Mouse (Mus musculus) forebrain, embryonic 11.5 days (tissue): ENCODE measurements around the gene Sema5b. TPM values are rescaled to one million over a fixed set of nuclear protein-coding genes. Genes with fewer than 3 reads are reported as not detected.

ENCODE experiments used
- ATAC-seq: fragments of 200-750 bp; cut with Nextera tagmentation; replicated peaks from 2 replicates; pipeline ENCODE4 v1.8.0; 2017; ENCODE audit warnings: moderate TSS enrichment; ENCODE audit not compliant: low FRiP score
- DNase-seq: peaks from one replicate; pipeline ENCODE4 v3.0.0-alpha.2; 2017; ENCODE audit warnings: low spot score
- H3K27ac ChIP-seq: fragments of 300-500 bp; sonication (generic); 2 replicates; pipeline ENCODE4 v1.5.1; 2014; ENCODE audit warnings: low read depth, low read length
- H3K27me3 ChIP-seq: fragments of 300-500 bp; sonication (generic); 2 replicates; pipeline ENCODE4 v1.6.1; 2014; ENCODE audit warnings: mild to moderate bottlenecking, low read length, mixed read lengths; ENCODE audit not compliant: control insufficient read depth, insufficient read depth
- H3K36me3 ChIP-seq: fragments of 300-500 bp; sonication (generic); 2 replicates; pipeline ENCODE4 v1.6.1; 2014; ENCODE audit warnings: mild to moderate bottlenecking, low read length, moderate library complexity, mixed read lengths; ENCODE audit not compliant: control insufficient read depth, insufficient read depth
- H3K4me1 ChIP-seq: fragments of 300-500 bp; sonication (generic); replicated peaks from 2 replicates; pipeline ENCODE4 v1.6.1; 2014; ENCODE audit warnings: low read length, mixed read lengths; ENCODE audit not compliant: control insufficient read depth, insufficient read depth
- H3K4me2 ChIP-seq: fragments of 300-500 bp; sonication (generic); 2 replicates; pipeline ENCODE4 v1.6.1; 2014; ENCODE audit warnings: low read depth, mild to moderate bottlenecking, low read length, moderate library complexity, mixed read lengths; ENCODE audit not compliant: severe bottlenecking
- H3K4me3 ChIP-seq: fragments of 300-500 bp; sonication (generic); 2 replicates; pipeline ENCODE4 v1.5.1; 2014; ENCODE audit warnings: low read depth, low read length
- H3K9ac ChIP-seq: fragments of 300-500 bp; sonication (generic); 2 replicates; pipeline ENCODE4 v1.6.1; 2014; ENCODE audit warnings: low read length
- H3K9me3 ChIP-seq: fragments of 300-500 bp; sonication (generic); 2 replicates; pipeline ENCODE4 v1.6.1; 2016; ENCODE audit warnings: low read length, mixed read lengths; ENCODE audit not compliant: control insufficient read depth
- WGBS: fragments of 180-500 bp; shearing (Covaris S2); extraction: QIAGEN DNeasy Blood & Tissue Kit; methylation state at CpG from one replicate; pipeline ENCODE4 v1.1.7; 2014; 5-methylcytosine and 5-hydroxymethylcytosine counted together
- polyA plus RNA-seq: library from polyadenylated mRNA; unstranded; fragments of >200 nt; fragmentation: Nextera tagmentation; extraction: Ambion mirVana; gene quantifications from 2 replicates; pipeline ENCODE4 v1.2.1, GENCODE M21; 2014

The Sema5b gene
- polyA plus RNA-seq, 1 experiment from 2014 or later = 62.6 TPM

DNA sequence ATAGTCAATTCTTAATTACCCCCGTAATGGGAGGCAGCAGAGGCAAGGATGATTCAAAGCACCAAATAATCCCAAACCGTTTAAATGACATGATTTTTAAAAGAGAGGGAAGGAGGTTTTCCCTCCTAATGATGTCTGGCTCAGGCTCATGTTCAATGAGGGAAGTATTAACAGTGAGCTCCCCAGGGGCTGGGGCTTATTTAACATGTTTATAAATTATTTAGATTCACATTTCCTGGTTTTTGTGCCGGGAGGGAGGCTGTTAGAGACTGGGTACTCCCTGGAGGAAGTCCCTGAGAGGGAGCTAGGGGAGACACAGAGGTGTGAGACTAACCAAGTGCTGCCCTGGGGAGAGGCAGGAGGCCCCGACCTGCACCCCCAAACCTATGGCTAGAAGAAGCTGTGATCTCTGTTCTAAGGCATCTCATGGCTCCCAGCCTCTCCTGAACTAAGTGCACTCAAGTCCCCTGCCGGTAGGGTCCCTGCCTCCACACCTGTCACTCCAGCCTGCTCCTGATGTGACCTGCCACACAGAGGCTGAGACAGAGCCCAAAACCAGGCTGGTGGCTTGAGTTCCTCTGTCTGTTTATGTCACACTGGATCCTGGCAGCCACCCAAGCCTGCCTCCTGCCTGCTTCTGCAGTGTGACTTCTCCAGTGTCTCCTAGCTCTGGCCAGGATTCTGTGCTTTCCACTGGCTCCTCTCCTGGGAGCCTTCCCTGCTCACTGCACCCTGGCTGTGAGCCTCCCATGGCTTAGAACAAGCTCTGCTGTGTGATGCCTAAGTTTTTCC, 51.5 kb downstream of the Sema5b start:
- no peak for ATAC-seq
- Histone ChIP-seq H3K27me3 (no peaks in the 10 kb centered on the region), H3K4me1 (peaks cover 49% of the 10 kb centered on the region), H3K4me2 (no peak overlapping the region), H3K4me3 (no peak overlapping the region), H3K27ac (peak overlapping the region; percentile 83), H3K9me3 (no peaks in the 10 kb centered on the region; the same call in 1 of the 2 replicates), H3K36me3 (no peaks in the 10 kb centered on the region; the same call in 1 of the 2 replicates), H3K9ac (no peak overlapping the region)
- WGBS = 20% methylated on average over 5 of the region's 5 CpGs
- DNase-seq = peak; percentile 69

DNA sequence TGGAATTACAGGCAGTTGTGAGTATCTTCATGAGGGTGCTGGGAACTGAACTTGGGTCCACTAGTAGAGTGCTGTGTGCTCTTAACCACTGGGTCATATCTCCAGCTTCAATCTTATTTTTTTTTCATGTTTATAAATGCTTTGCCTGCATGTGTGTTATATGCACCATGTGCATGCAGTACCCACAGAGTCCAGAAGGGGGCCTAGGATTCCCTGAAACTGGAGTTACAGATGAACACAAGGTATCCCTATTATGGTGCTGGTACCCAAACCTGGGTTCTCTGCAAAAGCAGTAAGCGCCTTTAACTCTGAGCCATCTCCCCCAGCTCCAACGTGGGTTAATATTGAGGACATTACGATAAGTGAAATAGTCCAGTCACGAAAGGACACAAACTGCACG, 52.5 kb downstream of the Sema5b start:
- DNase-seq = no peak
- H3K4me3 ChIP-seq = no peak overlapping the region
- WGBS = 96% methylated on average over 5 of the region's 5 CpGs
- H3K4me1 ChIP-seq = peaks cover 46% of the 10 kb centered on the region
- no peak overlapping the region for H3K9ac ChIP-seq
- no peak for ATAC-seq
- no peak overlapping the region for H3K4me2 ChIP-seq
- no peaks in the 10 kb centered on the region; the same call in 1 of the 2 replicates for H3K36me3 ChIP-seq
- H3K9me3 ChIP-seq = no peaks in the 10 kb centered on the region; the same call in 1 of the 2 replicates
- no peaks in the 10 kb centered on the region for H3K27me3 ChIP-seq
- H3K27ac ChIP-seq = no peak overlapping the region

GRCm38 (mm10) chr16:35596241-35596640, 55.3 kb downstream of the Sema5b start:
- Histone ChIP-seq H3K27me3 (no peaks in the 10 kb centered on the region), H3K9me3 (no peaks in the 10 kb centered on the region; the same call in 1 of the 2 replicates), H3K9ac (0 out of 2 replicates have a peak overlapping the region, but pooled peaks have one; percentile 4), H3K27ac (peak overlapping the region; percentile 86), H3K4me3 (no peak overlapping the region), H3K4me2 (no peak overlapping the region), H3K4me1 (peaks cover 43% of the 10 kb centered on the region), H3K36me3 (no peaks in the 10 kb centered on the region; the same call in 1 of the 2 replicates)
- 51% methylated on average over 6 of the region's 6 CpGs for WGBS
- ATAC-seq (0 out of 2 replicates have a peak, but pooled peaks have one; percentile 10), DNase-seq (no peak)

DNA sequence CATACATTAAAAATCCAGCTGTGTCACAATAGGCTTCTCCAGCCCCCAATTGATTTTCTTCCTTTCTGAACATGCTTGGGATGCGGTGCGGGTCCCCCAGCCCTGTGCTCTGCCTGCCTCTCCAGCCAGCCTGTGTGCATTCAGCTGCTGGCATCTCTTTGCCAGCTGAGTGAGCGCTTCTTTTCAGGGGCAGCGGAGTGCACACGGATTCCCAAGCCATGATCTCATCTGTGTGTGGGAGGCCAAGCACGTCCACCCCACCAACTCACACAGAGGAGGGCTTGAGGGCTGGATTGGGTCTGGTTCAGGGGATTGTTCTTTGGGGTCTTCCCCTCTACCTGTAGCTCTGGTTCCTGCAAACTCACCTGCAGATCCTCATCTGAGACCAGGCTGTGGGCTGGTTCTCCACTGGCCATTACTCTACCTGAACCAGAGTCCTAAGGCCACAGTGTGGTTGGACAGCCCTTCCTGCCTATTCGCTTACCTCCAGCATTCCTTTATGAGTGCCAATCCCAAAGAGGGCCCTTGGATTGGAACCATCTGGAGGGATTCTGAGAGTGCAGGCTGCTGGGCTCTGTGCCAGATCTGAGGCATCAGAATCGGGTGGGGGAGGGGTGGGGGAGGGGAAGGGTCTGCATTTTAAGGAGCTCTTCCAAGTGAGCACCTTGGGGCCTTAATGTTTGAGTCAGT, 55.9 kb downstream of the Sema5b start:
- DNase-seq (peak; percentile 78), ATAC-seq (peak; percentile 81)
- Histone ChIP-seq H3K4me3 (no peak overlapping the region), H3K27ac (peak overlapping the region; percentile 86), H3K36me3 (no peaks in the 10 kb centered on the region; the same call in 1 of the 2 replicates), H3K9me3 (no peaks in the 10 kb centered on the region; the same call in 1 of the 2 replicates), H3K4me2 (0 out of 2 replicates have a peak overlapping the region, but pooled peaks have one; percentile 18), H3K27me3 (no peaks in the 10 kb centered on the region), H3K9ac (peak overlapping the region; percentile 27; the same call in 1 of the 2 replicates), H3K4me1 (peaks cover 39% of the 10 kb centered on the region)
- 24% methylated on average over 8 of the region's 8 CpGs for WGBS

DNA sequence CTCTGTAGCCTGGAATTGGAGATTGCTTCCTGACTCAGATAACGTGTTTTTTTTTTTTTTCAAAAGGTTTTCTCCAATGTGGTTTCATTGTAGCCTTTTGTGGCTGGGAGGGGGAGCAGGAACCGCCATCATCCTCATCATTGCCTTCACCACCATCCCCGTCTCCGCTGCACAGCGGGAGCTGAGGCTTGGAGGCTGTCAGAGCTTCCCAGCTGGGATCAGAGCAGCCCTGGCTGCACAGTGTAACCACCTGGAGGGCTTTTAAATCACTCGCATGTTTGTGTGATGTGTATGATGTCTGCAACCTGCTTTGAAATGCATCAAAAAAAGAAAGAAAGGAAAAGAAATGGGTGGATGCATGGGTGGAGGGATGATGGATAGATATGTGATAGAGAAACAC, 57.0 kb downstream of the Sema5b start:
- no peaks in the 10 kb centered on the region; the same call in 1 of the 2 replicates for H3K27me3 ChIP-seq
- WGBS = 17% methylated on average over 6 of the region's 6 CpGs
- H3K36me3 ChIP-seq = no peaks in the 10 kb centered on the region; the same call in 1 of the 2 replicates
- H3K4me3 ChIP-seq = no peak overlapping the region
- 0 out of 2 replicates have a peak overlapping the region, but pooled peaks have one; percentile 21 for H3K27ac ChIP-seq
- no peak overlapping the region for H3K9ac ChIP-seq
- no peak for ATAC-seq
- DNase-seq = no peak
- no peak overlapping the region for H3K4me2 ChIP-seq
- no peaks in the 10 kb centered on the region; the same call in 1 of the 2 replicates for H3K9me3 ChIP-seq
- peaks cover 34% of the 10 kb centered on the region for H3K4me1 ChIP-seq

DNA sequence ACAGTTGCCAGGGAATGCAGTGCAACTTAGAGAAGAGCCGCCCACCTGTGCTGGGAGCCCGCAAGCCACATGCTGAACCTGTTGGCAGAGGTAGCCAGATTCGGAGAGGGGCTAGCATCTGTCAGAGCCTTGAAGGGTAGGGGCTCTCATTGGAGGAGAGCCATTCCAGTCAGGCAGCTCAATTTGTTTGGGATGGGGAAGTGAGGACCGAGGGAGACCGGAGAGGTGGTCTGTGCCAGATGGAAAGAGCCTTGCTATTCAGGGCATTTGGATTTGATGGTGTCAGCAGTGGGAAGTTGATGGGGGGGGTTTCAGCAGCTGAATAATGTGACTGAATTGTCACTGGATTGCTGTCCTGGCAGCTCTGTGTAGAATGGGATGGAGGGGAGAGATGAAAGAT, 57.9 kb downstream of the Sema5b start:
- 76% methylated on average over 5 of the region's 5 CpGs for WGBS
- H3K9me3 ChIP-seq = no peaks in the 10 kb centered on the region
- no peaks in the 10 kb centered on the region; the same call in 1 of the 2 replicates for H3K36me3 ChIP-seq
- no peak for DNase-seq
- peaks cover 39% of the 10 kb centered on the region for H3K4me1 ChIP-seq
- no peak overlapping the region for H3K4me2 ChIP-seq
- no peak overlapping the region for H3K9ac ChIP-seq
- no peaks in the 10 kb centered on the region; the same call in 1 of the 2 replicates for H3K27me3 ChIP-seq
- ATAC-seq = no peak
- H3K4me3 ChIP-seq = no peak overlapping the region
- no peak overlapping the region for H3K27ac ChIP-seq

- Histone ChIP-seq H3K27me3 (no peaks in the 10 kb centered on the region; the same call in 1 of the 2 replicates), H3K4me3 (no peak overlapping the region), H3K27ac (no peak overlapping the region), H3K36me3 (no peaks in the 10 kb centered on the region; the same call in 1 of the 2 replicates), H3K9ac (no peak overlapping the region), H3K9me3 (no peaks in the 10 kb centered on the region), H3K4me2 (no peak overlapping the region), H3K4me1 (peaks cover 43% of the 10 kb centered on the region)
- ATAC-seq = no peak
- DNase-seq = no peak
- WGBS = 83% methylated on average over 5 of the region's 5 CpGs
These were observed 59.3 kb downstream of the Sema5b start for GRCm38 (mm10) chr16:35600282-35600681.

DNA sequence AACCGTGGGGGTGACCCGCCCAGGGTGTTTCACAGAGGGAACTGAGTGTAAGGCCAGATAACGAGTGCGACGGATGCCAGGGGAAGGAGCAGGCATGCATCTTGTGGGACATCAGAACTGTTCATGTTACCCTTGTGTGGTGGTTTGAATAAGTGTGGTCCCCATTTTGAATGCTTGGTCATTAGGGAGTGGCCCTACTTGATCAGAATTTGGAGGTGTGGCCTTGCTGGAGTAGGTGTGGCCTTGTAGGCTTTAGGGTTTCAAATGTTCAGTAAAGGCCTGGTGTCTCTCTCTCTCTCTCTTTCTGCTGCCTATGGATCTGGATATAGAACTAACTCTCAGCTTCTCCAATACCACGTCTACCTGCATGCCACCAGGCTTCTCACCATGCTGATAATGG, 60.5 kb downstream of the Sema5b start:
- H3K4me3 ChIP-seq = no peak overlapping the region
- no peak for ATAC-seq
- 84% methylated on average over 6 of the region's 6 CpGs for WGBS
- peaks cover 37% of the 10 kb centered on the region for H3K4me1 ChIP-seq
- H3K9me3 ChIP-seq = no peaks in the 10 kb centered on the region
- no peak overlapping the region for H3K9ac ChIP-seq
- no peak for DNase-seq
- no peaks in the 10 kb centered on the region; the same call in 1 of the 2 replicates for H3K27me3 ChIP-seq
- no peak overlapping the region for H3K4me2 ChIP-seq
- no peak overlapping the region for H3K27ac ChIP-seq
- no peaks in the 10 kb centered on the region; the same call in 1 of the 2 replicates for H3K36me3 ChIP-seq
